8 mouse cellular contexts compared by ENCODE assay signal in the genomic region with DNA sequence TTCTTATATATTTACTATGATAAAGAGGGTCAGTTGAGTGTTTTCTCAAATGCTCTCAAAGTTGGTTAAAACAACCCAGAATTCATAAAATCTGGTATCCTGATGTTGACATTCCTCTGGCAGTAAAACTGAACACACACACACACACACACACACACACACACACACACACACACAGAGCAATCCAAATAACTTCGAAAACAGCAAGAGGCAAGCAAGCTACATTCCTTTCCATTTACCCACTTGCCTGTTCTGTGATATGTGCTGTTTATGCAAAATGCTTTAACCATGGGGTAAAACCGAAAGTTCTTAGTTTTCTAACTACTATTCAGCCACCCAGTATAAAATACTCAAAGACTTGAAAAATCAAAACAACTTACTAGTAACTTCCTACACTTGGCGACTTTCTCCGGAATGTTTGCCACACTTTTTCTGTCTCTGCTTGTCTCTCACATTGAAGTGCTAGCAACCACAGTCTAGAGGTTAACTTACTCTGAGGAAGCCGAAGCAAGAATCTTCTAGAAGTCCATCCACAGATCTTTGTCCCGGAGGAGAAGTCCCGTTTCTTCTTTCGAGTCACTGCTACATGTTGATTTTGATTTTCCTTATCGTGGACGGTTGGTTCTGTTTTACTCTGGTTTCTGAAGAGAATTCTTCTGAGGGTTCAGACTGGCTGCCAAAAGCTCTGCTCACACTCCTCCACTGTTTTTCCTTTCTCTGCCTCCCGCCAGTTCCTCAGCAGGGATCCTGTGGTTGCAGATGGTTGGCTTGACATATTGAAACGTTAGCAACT. TPM values are rescaled to one million over a fixed set of nuclear protein-coding genes. Genes with fewer than 3 reads are reported as not detected.
DNase-seq lines count a peak whose midpoint lies in the region; ATAC-seq and TF ChIP-seq lines count a peak whose summit lies in the region.

A gene (minus strand): TSS at position 738 of the 793 bp plus-strand sequence.

- peak within 1 kb of the TSS; percentile 5; the same call in 1 of the 2 replicates for H3K27ac ChIP-seq in liver, adult 2 months (replicated peaks; ENCODE audit: insufficient read depth, low read depth, low read length)
- no peak within 1 kb of the TSS for H3K27ac ChIP-seq in liver, embryonic 12.5 days
- H3K27ac ChIP-seq in intestine, embryonic 14.5 days (ENCODE audit: low read depth) = peak within 1 kb of the TSS; percentile 18; the same call in 1 of the 2 replicates
- peak within 1 kb of the TSS; percentile 85 for H3K27ac ChIP-seq in lung, embryonic 15.5 days

- no peak for TF ChIP-seq CTCF in liver, adult 2 months (IDR thresholded peaks at IDR 0.05; ENCODE audit: low read depth, low read length)

- no peaks in the 10 kb centered on the region for H3K79me2 ChIP-seq in liver, adult 2 months (ENCODE audit: control insufficient read depth, insufficient read depth, low read length)

- no peaks in the 10 kb centered on the region for H3K36me3 ChIP-seq in liver, adult 2 months (ENCODE audit: control insufficient read depth, insufficient read depth, low read length)
- H3K36me3 ChIP-seq in liver, embryonic 12.5 days = no peaks in the 10 kb centered on the region
- no peaks in the 10 kb centered on the region for H3K36me3 ChIP-seq in intestine, embryonic 14.5 days (ENCODE audit: control insufficient read depth, insufficient read depth, low read length)
- 0 out of 2 replicates have a peak, but pooled peaks cover 2% of the 10 kb centered on the region for H3K36me3 ChIP-seq in lung, embryonic 15.5 days

- peak; percentile 30 for DNase-seq in liver, adult 2 months (ENCODE audit: extremely low read depth, low read depth, low spot score)
- DNase-seq in brain, adult 2 months (ENCODE audit: low read depth, low spot score) = peak; percentile 77
- DNase-seq in frontal cortex, postnatal 36 days (ENCODE audit: low spot score in 2 of 2) = peak; percentile 52 to 53
- no peak for DNase-seq in intestine, embryonic 14.5 days (ENCODE audit: low spot score)
- DNase-seq in skeletal muscle tissue, adult 2 months (ENCODE audit: low read depth, low spot score) = peak; percentile 36

- H3K9ac ChIP-seq in liver, adult 2 months (ENCODE audit: low read depth, low read length) = peak within 1 kb of the TSS; percentile 43; the same call in 1 of the 2 replicates
- no peak within 1 kb of the TSS for H3K9ac ChIP-seq in liver, embryonic 12.5 days
- no peak within 1 kb of the TSS for H3K9ac ChIP-seq in intestine, embryonic 14.5 days (ENCODE audit: low read length)
- peak within 1 kb of the TSS; percentile 13 for H3K9ac ChIP-seq in lung, embryonic 15.5 days

- H3K4me2 ChIP-seq in liver, embryonic 12.5 days = no peak within 1 kb of the TSS
- no peak within 1 kb of the TSS; the same call in 1 of the 2 replicates for H3K4me2 ChIP-seq in intestine, embryonic 14.5 days (ENCODE audit: low read length)
- peak within 1 kb of the TSS; percentile 46 for H3K4me2 ChIP-seq in lung, embryonic 15.5 days

- whole genome bisulfite sequencing in liver, adult 2 months = 47% methylated on average over 12 of the region's 12 CpGs
- WGBS in liver, embryonic 12.5 days (ENCODE audit: insufficient replicate concordance) = 48% methylated on average over 12 of the region's 12 CpGs
- WGBS in intestine, embryonic 14.5 days = 48% methylated on average over 12 of the region's 12 CpGs
- WGBS in lung, embryonic 15.5 days = 16% methylated on average over 12 of the region's 12 CpGs

- no peaks in the 10 kb centered on the region for H3K9me3 ChIP-seq in liver, embryonic 12.5 days (replicated peaks)
- H3K9me3 ChIP-seq in intestine, embryonic 14.5 days (ENCODE audit: control insufficient read depth, low read length) = 0 out of 2 replicates have a peak, but pooled peaks cover 2% of the 10 kb centered on the region
- no peaks in the 10 kb centered on the region for H3K9me3 ChIP-seq in lung, embryonic 15.5 days

- H3K4me3 ChIP-seq in liver, adult 2 months (ENCODE audit: insufficient read depth, low read depth, low read length) = peak within 1 kb of the TSS; percentile 49; the same call in 1 of the 2 replicates
- H3K4me3 ChIP-seq in liver, embryonic 12.5 days = no peak within 1 kb of the TSS
- H3K4me3 ChIP-seq in intestine, embryonic 14.5 days (ENCODE audit: low read depth, low read length) = no peak within 1 kb of the TSS
- peak within 1 kb of the TSS; percentile 29 for H3K4me3 ChIP-seq in lung, embryonic 15.5 days

- ATAC-seq in liver, embryonic 12.5 days = no peak
- ATAC-seq in intestine, embryonic 14.5 days (replicated peaks; ENCODE audit: low FRiP score, low TSS enrichment, low read depth) = no peak
- peak; percentile 58; the same call in 1 of the 2 replicates for ATAC-seq in lung, embryonic 15.5 days (ENCODE audit: borderline replicate concordance, extremely low read depth, low FRiP score, low TSS enrichment)
- no peak for ATAC-seq in megakaryocyte progenitor cell, adult 5-6 weeks (replicated peaks; ENCODE audit: poor library complexity)

- no peaks in the 10 kb centered on the region for H3K4me1 ChIP-seq in liver, adult 2 months (ENCODE audit: control insufficient read depth, insufficient read depth, low read length)
- H3K4me1 ChIP-seq in liver, embryonic 12.5 days = no peaks in the 10 kb centered on the region
- H3K4me1 ChIP-seq in intestine, embryonic 14.5 days (replicated peaks; ENCODE audit: control insufficient read depth, insufficient read depth, low read length) = no peaks in the 10 kb centered on the region
- peaks cover 16% of the 10 kb centered on the region; the same call in 1 of the 2 replicates for H3K4me1 ChIP-seq in lung, embryonic 15.5 days

- TF ChIP-seq POLR2A in liver, adult 2 months (IDR thresholded peaks at IDR 0.05; ENCODE audit: extremely low read depth, insufficient read depth, low read length) = no peak

- H3K27me3 ChIP-seq in liver, adult 2 months (ENCODE audit: control insufficient read depth, insufficient read depth, low read length) = no peaks in the 10 kb centered on the region
- no peaks in the 10 kb centered on the region for H3K27me3 ChIP-seq in liver, embryonic 12.5 days (replicated peaks)
- no peaks in the 10 kb centered on the region for H3K27me3 ChIP-seq in intestine, embryonic 14.5 days (replicated peaks; ENCODE audit: control insufficient read depth, insufficient read depth, low read length)
- no peaks in the 10 kb centered on the region for H3K27me3 ChIP-seq in lung, embryonic 15.5 days

RNA-seq across cellular contexts. Expression of the gene that starts here (rescaled TPM):
- total RNA-seq in liver, adult 2 months (2014; rRNA removed) = 3.6 and 4.1 TPM in 2 replicates
- 0.34 and 0.43 TPM in 2 replicates for polyA plus RNA-seq in liver, adult 2 months (2012; rRNA removed)
- polyA plus RNA-seq in liver, embryonic 12.5 days (2016; fragmentation: Nextera tagmentation; extraction: Ambion mirVana) = 0.52 and 0.73 TPM in 2 replicates
- polyA plus RNA-seq in intestine, embryonic 14.5 days (2014; fragmentation: Nextera tagmentation; extraction: Ambion mirVana) = 0.85 and 1.4 TPM in 2 replicates
- polyA plus RNA-seq in lung, embryonic 15.5 days (2015; fragmentation: Nextera tagmentation; extraction: Ambion mirVana) = 5.1 and 5.6 TPM in 2 replicates
- total RNA-seq in megakaryocyte progenitor cell, adult 5-6 weeks (2015) = 3.4 and 3.7 TPM in 2 replicates
- 3.1 and 3.8 TPM in 2 replicates for total RNA-seq in megakaryocyte progenitor cell, adult 5-6 weeks (2017)

Comparison
In these comparisons a context has a peak if more than half of its experiments do, and no peak if none do; other contexts are left out.
1. H3K4me3 ChIP-seq: peak in liver, adult 2 months (single experiment) and lung, embryonic 15.5 days (single experiment); none in liver, embryonic 12.5 days (single experiment) and intestine, embryonic 14.5 days (single experiment).
2. H3K9ac ChIP-seq: peak in liver, adult 2 months (single experiment) and lung, embryonic 15.5 days (single experiment); none in liver, embryonic 12.5 days (single experiment) and intestine, embryonic 14.5 days (single experiment).